Mouse (Mus musculus) right cerebral cortex, postnatal 10 days (tissue): Measurements from ENCODE around the gene Cd68.

Source experiments
- DNase-seq, 2 experiments: peaks; one replicate each; pipeline ENCODE4 v3.0.0; 2021; ENCODE audit warnings: low spot score in 2 of 2

Cd68 gene

DNA sequence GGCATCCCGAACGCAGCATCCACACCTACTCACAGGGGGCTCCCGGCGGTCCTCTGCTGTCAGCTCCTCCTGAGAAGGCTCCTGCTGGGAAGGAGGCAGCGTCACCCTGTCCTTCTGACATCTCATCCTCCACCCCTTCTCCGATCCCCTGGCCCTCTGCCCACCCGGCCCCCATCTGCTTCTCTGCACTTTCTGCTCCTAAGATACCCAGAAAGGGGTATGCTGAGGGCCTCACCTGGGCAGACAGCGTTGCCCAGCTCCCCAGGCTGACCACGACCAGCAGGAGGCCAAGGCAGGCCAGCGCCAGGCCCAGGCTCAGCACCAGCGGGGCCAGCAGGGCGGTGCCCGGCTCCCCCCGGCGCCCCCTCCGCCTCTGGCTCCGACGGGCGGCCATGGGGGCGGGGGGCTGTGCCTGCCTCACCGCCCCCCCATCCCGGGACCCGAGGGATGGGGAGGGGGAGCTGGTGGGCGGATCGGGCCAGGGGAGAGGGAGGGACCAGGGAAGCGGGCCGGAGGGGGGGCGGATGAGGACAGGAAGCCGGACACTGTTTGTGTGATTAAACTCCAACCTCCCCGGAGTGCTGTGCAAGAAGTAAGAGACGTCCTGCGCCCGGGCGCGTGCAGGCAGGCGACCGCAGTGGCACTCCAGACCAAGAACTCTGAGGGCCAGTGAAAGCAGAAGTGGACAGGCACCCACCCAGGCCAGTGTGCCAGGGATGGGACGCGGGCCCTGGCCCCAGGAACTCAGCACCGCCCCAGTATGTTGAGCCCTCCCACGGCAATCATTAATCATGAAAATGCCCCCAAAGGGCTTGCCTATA is 29.6 kb upstream of the Cd68 start, which contains the start of the genes Tnfsf12 and Tnfsfm13:
Gene Tnfsf12, minus strand, starts transcription at position 489 of the 821 bp plus-strand sequence.
Gene Tnfsfm13, minus strand, starts transcription at position 738 of the 821 bp plus-strand sequence.
- peak in 1 of 2 experiments; percentile 68 for DNase-seq

DNA sequence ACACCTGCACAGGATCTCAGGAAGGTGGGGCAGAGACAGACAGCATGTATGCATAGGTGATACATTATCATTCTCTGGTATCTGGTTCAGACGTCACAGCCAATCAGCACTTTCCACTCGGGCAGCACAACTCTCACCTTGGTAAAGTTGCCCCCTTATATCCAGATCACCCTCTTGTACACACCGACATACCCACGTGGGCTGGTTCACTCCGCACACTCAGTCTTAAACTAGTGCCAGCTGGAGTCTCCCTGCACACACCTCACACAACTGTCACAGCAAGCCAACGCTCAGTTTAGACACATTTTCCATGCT is 29.1 kb upstream of the Cd68 start:
- DNase-seq, result no peak

DNA sequence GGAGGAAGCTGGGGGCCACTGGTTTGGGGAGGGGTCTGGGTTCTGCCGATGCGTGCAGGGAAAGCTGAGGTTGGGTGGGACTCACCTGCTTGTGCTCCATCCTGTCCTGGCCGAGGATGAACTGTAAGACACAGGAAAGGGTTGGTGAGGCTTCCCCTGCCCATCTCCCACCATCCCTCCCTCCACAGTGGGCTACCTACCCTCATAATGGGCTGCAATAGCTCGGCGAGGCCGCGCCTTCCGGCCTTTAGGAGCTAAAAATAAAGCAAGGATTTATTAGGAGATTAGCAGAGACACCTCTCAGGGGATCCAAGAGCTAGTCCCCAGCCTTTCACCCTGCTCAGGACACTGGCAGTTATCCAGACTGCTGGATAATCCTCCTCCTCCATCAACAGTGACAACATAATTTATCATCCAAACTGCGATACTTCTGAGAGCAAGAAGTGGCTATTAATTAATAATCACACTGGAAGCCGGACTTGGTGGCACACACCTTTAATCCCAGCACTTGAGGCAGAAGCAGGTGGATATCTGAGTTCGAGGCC is 27.5 kb upstream of the Cd68 start:
- DNase-seq, result no peak

DNA sequence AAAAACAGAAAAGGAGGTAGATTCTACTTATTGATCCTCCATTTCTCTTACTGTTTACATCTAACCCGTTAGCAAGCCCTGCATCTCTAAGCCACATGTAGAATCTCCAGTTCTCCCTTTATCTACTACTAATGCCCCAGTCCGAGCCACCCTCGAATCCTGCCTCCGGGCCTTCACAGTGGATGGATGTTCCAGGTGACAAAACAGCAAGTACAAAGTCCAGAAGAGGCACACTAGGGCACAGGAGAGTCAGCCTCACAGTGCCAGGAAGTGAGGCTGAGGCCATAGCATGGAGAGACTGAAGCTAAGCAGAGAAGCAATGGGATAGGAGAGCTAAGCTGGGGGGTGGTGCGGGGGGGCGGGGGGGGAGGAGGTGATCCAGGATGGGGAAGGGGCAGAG is 26.9 kb upstream of the Cd68 start:
- DNase-seq, result no peak

DNA sequence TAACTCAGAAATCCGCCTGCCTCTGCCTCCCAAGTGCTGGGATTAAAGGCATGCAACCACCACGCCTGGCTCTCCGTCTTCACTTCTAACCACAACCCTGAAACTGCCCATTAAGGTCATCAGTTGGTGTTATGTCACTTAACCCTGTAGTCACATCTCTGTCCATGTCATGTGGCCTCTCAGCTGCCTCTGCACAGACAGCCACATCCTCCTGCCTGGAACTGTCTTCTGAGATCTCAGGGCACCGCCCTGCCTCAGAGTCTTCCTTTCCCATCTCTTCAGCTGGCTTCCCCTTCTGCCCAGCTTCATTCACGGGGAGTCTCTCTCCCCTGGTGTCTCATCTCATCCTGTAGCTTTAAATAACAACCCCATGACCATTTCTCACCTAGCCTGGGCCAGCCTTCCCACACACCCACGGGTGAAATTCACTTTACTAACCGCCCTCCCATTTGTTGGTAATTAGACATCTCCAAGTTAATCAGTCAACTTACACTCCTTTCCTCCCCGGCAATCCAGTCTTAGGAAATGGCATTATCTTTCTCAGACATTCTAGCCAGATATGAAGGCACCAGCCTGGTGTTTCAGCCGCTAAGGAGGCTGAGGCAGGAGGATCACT is 26.4 kb upstream of the Cd68 start:
- no peak for DNase-seq

DNA sequence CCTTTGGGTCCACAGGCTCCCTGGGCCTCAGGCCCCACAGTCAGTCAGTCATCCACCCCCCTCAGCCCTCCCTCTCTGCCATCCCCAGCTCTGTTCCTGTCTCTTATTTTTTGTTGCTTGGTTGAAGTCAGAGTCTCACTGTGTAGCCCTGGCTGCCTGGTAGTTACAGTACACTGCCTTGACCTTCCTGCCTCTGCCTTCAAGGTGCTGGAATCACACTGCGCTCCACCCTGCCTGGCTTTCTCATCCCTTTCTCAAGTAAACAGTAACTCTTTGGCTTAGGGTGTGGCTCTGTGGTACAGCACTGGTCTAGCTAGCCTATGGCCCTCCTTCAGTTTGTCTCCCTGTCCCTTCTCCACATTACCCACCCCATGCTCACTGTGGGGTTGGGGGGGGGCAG is 23.9 kb upstream of the Cd68 start:
- no peak for DNase-seq

DNA sequence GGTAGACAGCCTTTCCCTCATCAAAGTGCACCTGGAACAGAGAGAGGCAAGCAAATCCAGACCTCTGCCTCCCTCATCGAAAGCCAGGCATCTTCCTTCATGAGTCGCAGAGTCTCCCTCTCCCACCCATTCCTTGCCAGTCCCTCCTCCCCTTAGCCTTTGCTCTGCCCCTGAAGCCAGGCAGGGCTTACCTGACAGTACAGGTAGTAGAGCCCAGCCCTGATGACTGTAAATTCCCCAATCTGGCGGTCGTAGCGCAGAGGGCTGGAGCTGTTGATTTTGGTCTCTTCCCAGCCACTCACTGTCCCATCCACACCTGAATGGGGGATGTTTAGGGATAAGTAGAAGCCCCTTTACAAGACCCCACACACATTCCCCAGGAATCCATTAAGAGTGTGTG is 21.1 kb upstream of the Cd68 start:
- no peak for DNase-seq

DNA sequence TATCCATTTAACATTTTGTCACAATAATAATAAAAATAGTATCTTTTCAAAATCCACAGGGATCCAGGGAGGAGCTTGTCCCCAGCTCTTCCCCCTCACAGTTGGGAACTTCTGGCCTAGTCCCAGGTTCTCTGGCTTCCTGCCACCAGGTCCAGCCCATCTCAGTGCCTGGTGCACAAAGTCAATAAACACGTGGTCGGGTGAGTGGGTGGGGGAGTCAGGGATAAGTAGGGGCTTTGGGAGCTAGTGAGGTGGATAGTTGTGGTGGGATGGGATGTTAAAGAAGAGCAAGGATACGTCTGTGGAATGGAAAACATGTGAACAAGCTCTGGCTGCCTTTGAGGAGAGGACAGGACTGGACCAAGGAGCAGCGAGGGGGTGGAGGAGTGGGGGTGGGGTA is 20.4 kb upstream of the Cd68 start:
- peak in 1 of 2 experiments; percentile 70 for DNase-seq

DNA sequence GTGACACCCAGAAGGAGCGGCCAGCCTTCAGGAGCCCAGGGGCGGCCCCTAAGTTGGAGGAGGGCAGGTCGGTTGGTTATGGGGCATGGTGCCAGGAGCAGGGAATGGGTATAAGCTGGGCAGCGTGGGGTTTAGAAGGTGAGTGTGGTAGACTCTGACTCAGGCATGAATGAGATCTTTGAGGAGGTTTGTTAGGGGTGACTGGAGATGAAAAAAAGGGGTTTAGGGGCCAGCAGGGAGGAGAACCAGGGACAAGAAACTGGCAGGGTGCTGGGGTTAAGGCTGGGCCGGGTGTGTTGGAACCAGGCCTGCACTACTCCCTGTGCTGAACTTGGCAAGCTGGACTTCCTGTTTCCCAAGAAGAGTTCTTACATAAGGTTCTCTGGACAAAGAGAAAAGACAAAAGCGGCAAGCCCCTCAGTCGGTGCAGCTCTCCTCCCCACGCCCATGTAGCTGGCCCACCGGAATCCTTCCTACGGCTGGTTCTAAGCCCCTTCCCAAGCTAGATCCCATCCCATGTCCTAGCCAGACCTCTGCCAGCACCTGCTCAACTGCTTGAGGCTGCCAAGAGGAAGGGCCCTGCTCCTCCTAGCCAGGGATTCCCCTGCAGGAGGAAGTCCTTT is 19.7 kb upstream of the Cd68 start, which contains the start of gene Tnfsf13:
Gene Tnfsf13, minus strand, starts transcription at position 259 of the 623 bp plus-strand sequence.
- DNase-seq, result peak; percentile 58 to 72

DNA sequence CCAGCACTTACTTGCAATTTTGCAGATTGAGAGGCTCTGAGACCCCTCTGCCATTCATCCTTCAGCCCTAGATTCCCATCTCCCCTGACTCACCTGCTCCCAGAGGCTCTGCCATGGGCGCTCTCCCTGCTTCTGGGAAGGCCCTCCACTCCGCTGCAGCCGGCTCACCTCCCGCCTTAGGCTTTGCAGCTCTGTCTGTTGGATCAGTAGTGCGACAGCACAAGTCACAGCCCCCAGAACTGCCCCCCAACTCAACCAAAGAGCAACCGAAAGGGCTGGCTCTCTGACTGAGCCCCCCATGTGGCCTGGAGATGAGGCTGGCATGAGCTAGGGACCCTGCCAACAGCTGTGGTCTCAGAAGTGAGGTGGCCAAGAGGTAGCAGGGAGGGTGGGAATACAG is 19.0 kb upstream of the Cd68 start:
- no peak for DNase-seq

DNA sequence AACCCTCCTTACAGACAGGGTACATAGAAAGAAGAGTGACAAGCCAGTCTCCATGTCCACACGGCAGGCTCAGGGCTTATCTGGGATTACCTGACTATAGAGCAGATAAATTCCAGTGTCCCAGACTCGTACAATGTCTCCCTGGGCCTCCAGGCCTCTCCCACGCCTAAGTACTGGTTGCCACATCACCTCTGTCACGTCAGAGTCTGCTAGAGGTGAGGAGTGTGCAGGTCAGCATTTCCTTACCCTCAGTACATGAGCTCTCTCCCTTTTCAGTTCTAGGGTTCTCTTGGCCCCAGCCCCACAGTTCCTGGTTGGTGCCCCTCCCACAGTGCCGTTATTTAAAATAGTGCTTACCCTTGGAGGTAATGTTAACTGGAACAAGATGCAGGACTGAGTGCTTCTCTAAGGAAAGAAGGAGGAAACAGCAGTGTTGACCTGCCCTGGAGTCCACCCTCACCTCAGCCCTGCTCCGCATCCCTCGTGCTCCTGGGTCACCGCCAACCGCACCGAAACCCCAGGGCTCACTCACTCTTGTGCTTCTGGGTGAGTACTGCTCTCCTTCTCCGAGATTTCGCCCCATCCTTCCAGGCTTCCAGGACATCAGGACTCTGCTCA is 18.3 kb upstream of the Cd68 start:
- DNase-seq, result no peak

DNA sequence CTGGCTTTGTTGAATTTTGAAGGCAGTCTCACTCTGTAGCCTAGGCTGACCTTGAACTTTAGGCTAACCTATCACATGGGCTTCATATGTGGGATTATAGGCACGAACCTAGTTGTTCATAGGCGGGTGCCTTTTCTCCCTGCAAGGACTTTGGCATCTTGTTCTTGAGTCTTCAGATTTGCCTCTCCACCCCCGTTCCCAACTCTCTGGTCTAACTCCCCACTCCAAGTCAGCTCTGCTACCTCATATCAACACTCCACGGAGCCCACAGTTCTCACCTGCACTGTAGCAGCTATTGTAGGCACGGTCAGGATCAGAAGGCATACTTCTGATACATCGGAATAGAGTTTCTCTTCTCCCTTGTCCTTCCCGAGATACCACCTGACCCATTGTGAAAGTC is 17.6 kb upstream of the Cd68 start:
- no peak for DNase-seq

DNA sequence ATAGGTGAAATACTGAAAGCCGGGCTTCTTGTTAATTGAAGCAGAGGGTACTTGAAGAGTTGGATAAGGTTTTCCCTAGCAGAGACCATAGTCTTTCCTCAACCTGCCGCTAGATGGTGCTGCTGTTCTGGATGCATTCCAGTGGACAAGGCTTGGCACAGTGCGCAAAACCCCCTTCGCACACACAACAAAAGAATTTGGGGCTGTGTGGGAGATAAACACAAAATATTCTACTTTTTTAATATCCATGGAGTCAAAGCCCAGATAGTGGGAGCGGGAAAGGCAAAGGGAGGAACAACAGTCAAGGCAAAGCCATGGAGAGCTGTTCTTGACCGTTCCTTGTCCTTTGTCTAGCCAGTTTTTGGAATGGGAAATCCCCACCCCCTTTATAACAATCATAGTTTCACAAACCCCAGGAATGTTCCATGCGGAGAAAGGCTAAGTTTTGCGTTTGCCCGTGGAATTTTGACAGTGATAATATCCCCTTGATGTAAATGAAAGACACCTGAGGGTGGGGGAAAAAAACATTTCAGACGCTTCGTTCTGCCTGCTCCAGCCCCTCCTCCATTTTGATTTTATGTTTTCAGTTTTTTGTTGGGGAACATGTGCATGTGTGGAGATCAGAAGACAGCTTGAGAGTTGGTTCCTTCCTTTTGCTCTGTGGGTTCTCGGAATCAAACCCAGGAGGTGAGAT is 17.0 kb upstream of the Cd68 start:
- peak; percentile 90 to 95 for DNase-seq

DNA sequence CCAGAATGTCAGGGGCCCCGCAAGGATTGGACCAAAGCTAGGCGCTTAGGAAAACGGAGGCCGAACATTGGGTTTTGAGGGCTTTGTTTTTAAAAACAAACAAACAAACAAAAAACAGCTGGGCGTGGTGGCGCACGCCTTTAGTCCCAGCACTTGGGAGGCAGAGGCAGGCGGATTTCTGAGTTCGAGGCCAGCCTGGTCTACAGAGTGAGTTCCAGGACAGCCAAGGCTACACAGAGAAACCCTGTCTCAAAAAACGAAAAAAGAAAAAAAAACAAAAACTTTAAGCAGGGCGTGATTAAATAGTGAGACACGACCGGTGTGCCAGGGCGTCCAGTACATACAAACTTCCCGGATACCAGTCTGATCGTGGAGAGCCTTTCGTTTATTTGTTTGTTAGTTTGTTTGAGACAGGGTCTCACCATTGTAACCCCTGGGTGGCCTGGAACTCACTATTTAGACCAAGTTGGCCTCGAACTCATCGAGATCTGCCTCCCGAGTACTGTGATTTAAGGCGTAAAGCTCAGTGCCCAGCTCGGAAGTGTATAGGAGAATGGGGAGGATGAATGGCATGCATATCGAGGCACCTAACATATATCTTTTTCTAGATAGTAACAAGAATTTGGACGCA is 16.4 kb upstream of the Cd68 start:
- no peak for DNase-seq

DNA sequence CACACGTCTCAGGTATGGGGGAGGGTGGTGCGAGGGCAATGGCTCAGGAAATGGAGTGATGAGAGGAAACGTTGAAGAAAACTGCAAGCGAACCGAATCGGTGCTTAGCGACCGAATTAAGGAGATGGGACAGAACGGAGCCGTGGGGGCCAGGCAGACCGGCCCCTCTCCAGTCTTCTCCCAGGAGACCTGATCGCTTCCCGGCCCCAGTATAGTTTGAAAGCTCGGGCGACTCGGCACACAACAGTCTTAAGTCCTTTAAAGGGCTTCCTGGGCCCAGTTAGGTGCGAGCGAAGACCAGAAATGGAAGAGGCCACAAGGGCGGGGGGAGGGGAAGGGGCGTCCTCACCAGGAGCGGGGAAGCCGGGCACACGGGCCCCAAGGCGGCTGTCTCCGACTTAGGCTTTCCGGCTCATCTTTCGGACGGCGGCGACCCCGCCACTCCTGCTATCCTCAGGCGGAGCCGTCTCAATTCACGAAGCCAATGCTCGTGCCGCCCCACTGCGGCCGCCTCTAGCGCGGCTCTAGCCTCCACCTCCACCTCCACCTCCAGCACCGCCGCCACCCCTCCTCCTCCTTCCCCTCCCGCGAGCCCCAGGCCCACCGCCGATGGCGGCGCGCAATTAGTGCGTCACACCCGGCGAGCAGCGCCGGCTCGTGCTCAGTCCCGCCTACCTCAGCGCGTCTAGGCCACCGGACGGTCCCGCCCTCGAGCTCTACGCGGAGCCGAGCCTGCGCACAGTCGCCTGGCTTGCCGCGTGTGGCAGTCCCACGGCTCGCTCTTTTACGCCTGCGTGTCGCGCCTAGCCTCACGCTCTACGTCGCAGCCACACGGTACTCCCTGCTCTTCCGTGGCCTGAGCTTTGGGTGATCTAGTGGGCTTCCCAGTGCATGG is 15.6 kb upstream of the Cd68 start, which contains the start of gene Senp3:
Gene Senp3, minus strand, starts transcription at position 771 of the 895 bp plus-strand sequence.
- peak; percentile 99 for DNase-seq

DNA sequence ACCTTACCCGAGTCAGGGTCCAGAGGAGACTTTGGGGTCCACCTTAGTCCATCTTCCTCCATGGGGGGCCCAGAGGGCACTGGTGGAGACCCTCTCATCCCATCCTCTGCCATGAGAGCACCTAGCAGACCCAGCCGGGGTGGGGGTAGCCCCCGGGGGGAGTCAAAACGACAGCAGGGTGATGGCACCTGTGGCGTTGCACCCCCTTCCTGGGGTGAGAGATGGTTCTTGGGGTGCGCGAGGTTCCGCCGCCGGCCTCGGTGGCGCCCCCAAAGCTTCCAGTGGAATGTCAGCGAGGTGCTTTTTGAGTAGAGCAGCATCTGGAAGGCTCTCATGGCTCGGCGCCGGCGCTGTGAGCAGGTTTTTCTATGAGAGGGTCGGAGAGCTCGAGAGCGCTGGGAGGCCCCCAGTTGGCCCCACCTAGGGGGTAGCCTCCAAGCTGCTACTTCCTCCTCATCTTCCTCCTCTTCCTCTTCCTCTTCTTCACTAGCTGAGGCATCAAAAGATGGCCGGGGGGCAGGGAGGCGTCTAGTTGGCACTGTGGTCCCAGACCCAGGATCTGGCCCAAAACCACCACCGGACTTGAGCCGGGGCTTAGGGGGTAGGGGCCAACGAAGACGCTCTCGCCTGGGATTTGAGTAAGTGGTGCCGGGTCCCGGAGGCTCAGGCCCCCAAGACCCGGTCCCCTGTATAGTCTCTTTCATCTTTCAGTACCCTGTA is 14.3 kb upstream of the Cd68 start:
- no peak for DNase-seq

DNA sequence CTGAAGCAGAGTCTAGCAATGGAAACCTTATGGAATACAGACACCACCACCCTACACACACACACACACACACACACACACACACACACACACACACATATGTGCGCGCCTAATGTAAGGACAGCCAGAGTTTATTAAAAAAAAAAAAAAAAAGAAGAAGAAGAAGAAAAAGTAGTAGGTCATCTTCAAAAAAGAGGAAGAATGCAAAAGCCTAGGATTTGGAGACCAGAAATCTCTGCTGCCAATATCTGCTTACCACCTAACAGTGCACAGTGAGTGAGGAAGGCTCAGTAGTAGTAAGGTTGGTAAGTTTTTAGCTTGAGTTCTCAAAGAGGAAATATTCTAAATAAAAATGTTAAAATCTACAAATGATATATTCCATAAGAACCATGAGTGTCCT is 13.2 kb upstream of the Cd68 start:
- DNase-seq, result no peak

DNA sequence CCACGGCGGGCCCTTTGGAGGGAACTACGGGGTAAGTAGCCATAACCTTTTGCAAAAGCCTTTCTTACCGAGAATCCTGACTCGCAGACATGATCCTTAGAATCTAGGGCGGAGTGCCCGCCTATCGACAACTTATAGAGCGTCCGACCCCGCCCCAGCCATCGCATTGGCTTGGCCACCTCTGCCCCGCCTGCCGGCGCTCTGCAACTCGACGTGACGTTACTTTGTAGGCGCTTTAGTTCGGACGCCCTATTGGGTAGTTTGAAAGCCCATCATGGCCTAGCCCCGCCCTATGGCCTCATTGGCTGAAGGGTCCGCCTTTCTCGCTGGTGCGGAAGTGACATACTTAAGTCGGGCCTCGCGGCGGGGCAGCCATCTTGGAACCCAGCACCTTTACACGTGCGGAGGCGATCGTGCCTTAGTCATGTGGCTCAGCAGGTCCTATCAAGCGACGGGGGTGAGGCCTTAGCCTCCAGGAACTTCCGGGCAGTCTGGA is 6.3 kb upstream of the Cd68 start, which contains the start of gene Eif4a1:
Gene Eif4a1, minus strand, starts transcription at position 213 of the 496 bp plus-strand sequence.
- peak; percentile 100 for DNase-seq

DNA sequence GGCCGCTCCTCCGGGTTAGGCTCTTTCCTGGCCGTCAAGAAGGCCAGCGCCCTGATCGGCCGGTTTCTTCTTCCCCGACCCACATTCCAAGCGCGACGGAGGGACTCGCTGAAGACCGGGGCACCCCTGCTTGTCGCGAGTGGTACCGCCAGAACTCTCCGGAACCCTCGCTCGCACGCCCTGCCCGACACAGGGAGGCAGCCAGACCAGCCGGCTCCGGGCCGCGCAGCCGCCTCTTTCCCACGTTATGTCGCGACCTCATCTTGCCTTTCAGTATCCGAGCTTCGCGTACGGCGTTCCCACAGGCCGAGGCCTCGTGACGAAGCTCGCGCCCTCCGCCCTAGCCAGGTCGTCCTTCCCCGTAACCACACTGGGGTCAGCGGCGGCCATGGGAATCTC is 5.8 kb upstream of the Cd68 start:
- DNase-seq, result no peak
